Mouse (Mus musculus) lung, postnatal 14 days (tissue): Measurements from ENCODE around the gene Gdnf.

Experiments used
- DNase-seq: peaks from one replicate; pipeline ENCODE4 v3.0.0; 2021

The Gdnf gene

GRCm38 (mm10) chr15:7863328-7863727 is 52.7 kb downstream of the Gdnf start:
- DNase-seq: no peak

DNA sequence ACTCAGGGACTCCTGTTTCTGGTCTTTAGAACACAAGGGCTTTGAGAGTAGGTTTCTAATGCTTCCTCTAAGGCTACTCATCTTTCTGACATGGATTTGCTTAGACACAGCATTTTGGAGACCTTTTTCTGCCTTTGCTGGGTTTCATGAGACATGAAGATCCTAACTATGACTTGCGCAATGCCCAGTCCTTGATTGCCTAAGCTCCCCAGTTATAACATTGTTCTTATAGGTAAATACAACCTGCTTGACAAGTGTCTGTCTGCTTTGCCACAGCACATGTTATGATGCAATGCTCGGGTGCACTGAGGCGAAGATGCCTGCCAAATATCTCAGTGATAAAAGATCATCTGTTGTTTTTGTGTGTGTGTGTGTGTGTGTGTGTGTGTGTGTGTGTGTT is 54.7 kb downstream of the Gdnf start:
- DNase-seq: no peak

- no peak for DNase-seq
Observed at GRCm38 (mm10) chr15:7872473-7872872, 61.8 kb downstream of the Gdnf start.

DNA sequence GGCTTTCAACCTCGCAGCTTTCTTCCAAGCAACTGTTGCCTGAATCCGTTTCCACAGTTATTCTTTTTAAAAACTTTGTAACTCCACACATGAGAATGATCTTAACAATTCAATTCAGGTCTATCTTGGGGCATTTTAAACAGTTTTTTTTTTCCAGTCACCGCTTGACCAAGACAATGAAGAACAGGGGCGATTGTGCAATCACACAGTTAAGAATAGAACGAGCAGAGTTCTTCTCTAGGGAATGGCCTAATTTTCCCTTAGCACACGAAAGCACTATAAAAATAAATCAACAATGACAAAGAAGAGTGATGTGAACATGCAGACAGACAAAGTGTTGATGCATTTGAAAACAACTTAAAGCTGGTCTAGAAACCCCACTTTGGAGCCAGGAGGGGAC is 65.2 kb downstream of the Gdnf start:
- no peak for DNase-seq

GRCm38 (mm10) chr15:7877560-7878467 is 67.2 kb downstream of the Gdnf start:
- DNase-seq: peak; percentile 4

GRCm38 (mm10) chr15:7878861-7879260 is 68.2 kb downstream of the Gdnf start:
- no peak for DNase-seq

GRCm38 (mm10) chr15:7879956-7880355 is 69.3 kb downstream of the Gdnf start:
- no peak for DNase-seq

- DNase-seq: no peak
Observed at GRCm38 (mm10) chr15:7884181-7884580, 73.5 kb downstream of the Gdnf start.

DNA sequence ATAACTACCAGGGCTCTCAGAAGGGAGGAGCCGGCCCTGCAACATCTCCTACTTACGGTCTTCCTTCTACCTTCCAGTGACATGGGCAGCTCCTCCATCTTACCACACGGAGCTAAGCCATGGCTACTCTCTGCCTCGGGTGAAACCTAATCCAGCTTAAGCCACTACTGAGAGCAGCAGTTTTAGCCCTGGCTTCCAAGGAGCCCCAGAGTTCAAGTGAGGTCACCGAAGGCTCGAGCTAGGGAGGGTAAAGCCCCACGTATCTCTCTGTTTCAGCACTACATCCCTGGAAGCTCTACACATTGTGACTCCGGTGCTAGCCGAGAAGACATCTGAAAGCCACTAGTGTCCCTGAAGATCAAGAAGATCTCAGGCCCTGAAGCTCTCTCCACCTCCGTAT is 74.5 kb downstream of the Gdnf start:
- DNase-seq: no peak

GRCm38 (mm10) chr15:7886591-7886990 is 75.9 kb downstream of the Gdnf start:
- DNase-seq: no peak
